Mouse (Mus musculus) heart, postnatal 0 days (tissue): ENCODE results near the gene Ncor2. TPM values are rescaled to one million over a fixed set of nuclear protein-coding genes. Genes with fewer than 3 reads are reported as not detected.

Experiments used
- ATAC-seq: fragments of 200-750 bp; cut with Nextera tagmentation; 2 replicates; pipeline ENCODE4 v1.8.0; 2017; ENCODE audit warnings: low read depth, moderate number of reproducible peaks, moderate library complexity; ENCODE audit not compliant: insufficient read depth
- DNase-seq: peaks from one replicate; pipeline ENCODE4 v3.0.0-alpha.2; 2016; ENCODE audit warnings: low spot score
- H3K27ac ChIP-seq: fragments of 300-500 bp; sonication (generic); 2 replicates; pipeline ENCODE4 v1.5.1; 2014; ENCODE audit warnings: low read depth, mild to moderate bottlenecking
- H3K27me3 ChIP-seq: fragments of 300-500 bp; sonication (generic); 2 replicates; pipeline ENCODE4 v1.6.1; 2014; ENCODE audit warnings: low read length, mixed read lengths; ENCODE audit not compliant: control insufficient read depth, insufficient read depth
- H3K36me3 ChIP-seq: fragments of 300-500 bp; sonication (generic); replicated peaks from 2 replicates; pipeline ENCODE4 v1.6.1; 2014; ENCODE audit warnings: low read length, mixed read lengths; ENCODE audit not compliant: control insufficient read depth, insufficient read depth
- H3K4me1 ChIP-seq: fragments of 300-500 bp; sonication (generic); 2 replicates; pipeline ENCODE4 v1.6.1; 2014; ENCODE audit warnings: antibody characterized with exemption; ENCODE audit not compliant: control insufficient read depth, insufficient read depth
- H3K4me2 ChIP-seq: fragments of 300-500 bp; sonication (generic); 2 replicates; pipeline ENCODE4 v1.6.1; 2014; ENCODE audit warnings: low read depth, mild to moderate bottlenecking, low read length, moderate library complexity
- H3K4me3 ChIP-seq: fragments of 300-500 bp; sonication (generic); 2 replicates; pipeline ENCODE4 v1.5.1; 2014; ENCODE audit warnings: low read depth, low read length
- H3K9ac ChIP-seq: fragments of 300-500 bp; sonication (generic); replicated peaks from 2 replicates; pipeline ENCODE4 v1.6.1; 2014; ENCODE audit warnings: low read depth, low read length, mixed read lengths
- H3K9me3 ChIP-seq: fragments of 300-500 bp; sonication (generic); replicated peaks from 2 replicates; pipeline ENCODE4 v1.6.1; 2016; ENCODE audit warnings: low read length; ENCODE audit not compliant: control insufficient read depth
- CTCF ChIP-seq: IDR thresholded peaks from 2 replicates; pipeline ENCODE4 v1.5.1; 2016; ENCODE audit warnings: antibody characterized with exemption, control low read depth, low read depth
- EP300 ChIP-seq: IDR thresholded peaks from 2 replicates; pipeline ENCODE4 v1.6.1; 2016; ENCODE audit warnings: antibody characterized with exemption, low read depth
- WGBS: fragments of 180-500 bp; shearing (Covaris S2); extraction: QIAGEN DNeasy Blood & Tissue Kit; methylation state at CpG from one replicate; pipeline ENCODE4 v1.1.7; 2014; 5-methylcytosine and 5-hydroxymethylcytosine counted together
- polyA plus RNA-seq: library from polyadenylated mRNA; unstranded; fragments of >200 nt; fragmentation: Nextera tagmentation; extraction: Ambion mirVana; gene quantifications from 2 replicates; pipeline ENCODE4 v1.2.1, GENCODE M21; 2015
- total RNA-seq: library from RNA; depleted of rRNA; stranded (reverse); fragments of >200 nt; gene quantifications from 2 replicates; pipeline ENCODE4 v1.2.3, GENCODE M21; 2014; ENCODE audit warnings: low replicate concordance

Ncor2 gene
- total and polyA plus RNA-seq, 2 experiments from 2014 or later, result 15.5 to 73.8 TPM

DNA sequence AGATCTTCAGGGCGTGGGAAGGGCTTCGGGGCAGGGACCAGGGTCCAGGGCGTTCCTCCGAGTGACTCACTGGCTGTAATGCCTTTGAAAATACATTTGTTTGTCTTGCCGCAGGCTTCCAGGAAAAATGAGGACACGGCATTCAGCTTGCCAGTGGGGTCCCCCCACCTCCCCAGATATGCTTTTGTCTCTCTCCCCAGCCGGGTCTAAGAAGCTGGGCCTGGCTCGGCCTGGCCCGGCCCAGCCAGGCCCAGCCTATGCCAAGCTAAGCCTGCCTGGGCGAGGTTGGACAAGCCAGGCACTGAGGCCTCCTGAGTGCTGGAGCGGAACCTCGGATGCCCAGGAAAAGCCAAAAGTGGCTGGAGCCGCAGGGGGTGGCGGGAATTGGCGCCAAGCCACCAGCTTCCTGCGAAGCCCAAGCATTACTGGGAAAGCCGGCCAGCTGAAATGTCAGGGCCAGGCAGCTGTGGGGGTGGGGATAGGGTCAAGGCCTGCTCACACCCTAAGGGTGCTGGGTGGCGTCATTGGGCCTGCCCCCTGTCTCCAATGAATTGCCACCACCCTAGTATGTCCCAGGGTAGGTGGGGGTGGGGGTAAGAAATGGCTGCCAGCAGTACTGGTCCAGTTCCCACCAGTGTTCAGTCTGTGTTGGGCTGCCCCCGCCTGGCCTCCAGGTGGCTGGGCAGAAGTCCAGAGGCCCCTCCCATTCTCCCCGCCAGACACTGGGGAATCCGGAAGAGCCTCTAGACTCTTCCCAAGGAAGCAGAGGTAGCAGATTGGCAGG, 97.5 kb downstream of the Ncor2 start:
- WGBS, result 22% methylated on average over 21 of the region's 21 CpGs
- peak overlapping the region; percentile 1; the same call in 1 of the 2 replicates for H3K4me2 ChIP-seq
- peak overlapping the region; percentile 9; the same call in 1 of the 2 replicates for H3K9ac ChIP-seq
- TF ChIP-seq EP300 (peak; percentile 79), CTCF (peak; percentile 26)
- peaks cover 69% of the 10 kb centered on the region for H3K36me3 ChIP-seq
- peaks cover 20% of the 10 kb centered on the region for H3K4me1 ChIP-seq
- ATAC-seq (peak; percentile 84), DNase-seq (peak; percentile 85)
- H3K4me3 ChIP-seq, result no peak overlapping the region
- H3K27ac ChIP-seq, result peak overlapping the region; percentile 84
- H3K9me3 ChIP-seq, result no peaks in the 10 kb centered on the region
- no peaks in the 10 kb centered on the region for H3K27me3 ChIP-seq

- H3K9me3 ChIP-seq, result no peaks in the 10 kb centered on the region
- no peaks in the 10 kb centered on the region for H3K27me3 ChIP-seq
- H3K4me3 ChIP-seq, result no peak overlapping the region
- peak overlapping the region; percentile 84 for H3K27ac ChIP-seq
- TF ChIP-seq CTCF (no peak), EP300 (no peak; the same call in 1 of the 2 replicates)
- H3K4me2 ChIP-seq, result peak overlapping the region; percentile 1; the same call in 1 of the 2 replicates
- peaks cover 62% of the 10 kb centered on the region for H3K36me3 ChIP-seq
- DNase-seq (no peak), ATAC-seq (no peak)
- peak overlapping the region; percentile 9; the same call in 1 of the 2 replicates for H3K9ac ChIP-seq
- peaks cover 25% of the 10 kb centered on the region for H3K4me1 ChIP-seq
- WGBS, result 64% methylated on average over 10 of the region's 10 CpGs
Measured at GRCm38 (mm10) chr5:125080787-125081317, 98.2 kb downstream of the Ncor2 start.

DNA sequence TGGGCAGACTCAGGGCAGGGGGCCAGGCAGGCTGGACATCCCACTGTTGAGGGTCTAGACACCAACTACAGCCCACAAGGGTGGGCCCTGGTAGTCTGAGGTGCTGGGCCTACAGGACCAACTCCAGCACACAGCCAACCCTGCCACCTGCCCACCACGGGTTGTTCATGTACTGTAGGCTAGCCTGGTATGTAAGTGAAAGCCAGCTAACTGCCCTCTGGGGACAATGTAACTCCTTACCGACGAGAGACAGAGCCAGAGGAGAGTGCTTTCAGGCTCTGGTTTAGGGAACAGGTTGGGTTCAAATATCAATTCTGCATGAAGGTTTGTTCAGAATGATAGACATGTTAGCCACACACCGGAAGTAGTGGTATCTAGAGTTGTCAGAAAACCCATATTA, 98.7 kb downstream of the Ncor2 start:
- Histone ChIP-seq H3K4me2 (no peak overlapping the region), H3K27me3 (no peaks in the 10 kb centered on the region), H3K36me3 (peaks cover 57% of the 10 kb centered on the region), H3K9ac (no peak overlapping the region), H3K4me1 (peaks cover 25% of the 10 kb centered on the region), H3K27ac (peak overlapping the region; percentile 84; the same call in 1 of the 2 replicates), H3K4me3 (no peak overlapping the region), H3K9me3 (no peaks in the 10 kb centered on the region)
- TF ChIP-seq CTCF (no peak), EP300 (no peak)
- ATAC-seq (no peak), DNase-seq (no peak)
- WGBS, result 84% methylated on average over 4 of the region's 4 CpGs

GRCm38 (mm10) chr5:125078220-125078619, 100.8 kb downstream of the Ncor2 start:
- 81% methylated on average over 5 of the region's 5 CpGs for WGBS
- TF ChIP-seq EP300, result no peak
- H3K9ac ChIP-seq, result no peak overlapping the region
- no peak for DNase-seq
- H3K27me3 ChIP-seq, result no peaks in the 10 kb centered on the region
- H3K9me3 ChIP-seq, result no peaks in the 10 kb centered on the region
- H3K4me2 ChIP-seq, result no peak overlapping the region
- H3K36me3 ChIP-seq, result peaks cover 36% of the 10 kb centered on the region
- ATAC-seq, result no peak
- H3K4me1 ChIP-seq, result peaks cover 45% of the 10 kb centered on the region
- no peak overlapping the region for H3K4me3 ChIP-seq
- H3K27ac ChIP-seq, result no peak overlapping the region

DNA sequence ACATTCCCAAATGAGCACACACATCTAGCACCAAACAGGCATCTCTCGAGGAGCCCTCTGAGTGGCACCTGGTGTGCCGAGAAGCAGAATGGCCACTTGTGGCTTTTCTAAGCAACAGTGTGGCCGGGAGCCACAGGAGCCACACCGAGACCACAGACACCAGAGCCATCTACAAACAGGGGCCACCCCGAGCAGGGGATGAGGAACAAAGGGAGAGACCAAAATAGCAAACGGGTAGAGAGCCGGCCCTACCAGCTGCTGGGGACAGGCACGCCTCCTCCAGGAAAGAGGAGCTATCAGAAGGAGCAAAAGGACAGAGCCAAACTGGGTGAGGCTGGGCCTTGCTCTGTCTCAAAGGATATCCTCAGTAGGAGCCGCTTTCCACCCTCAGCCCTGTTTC, 102.8 kb downstream of the Ncor2 start:
- ATAC-seq, result no peak
- peaks cover 53% of the 10 kb centered on the region for H3K4me1 ChIP-seq
- H3K27ac ChIP-seq, result 0 out of 2 replicates have a peak overlapping the region, but pooled peaks have one; percentile 2
- DNase-seq, result no peak
- H3K9me3 ChIP-seq, result no peaks in the 10 kb centered on the region
- no peaks in the 10 kb centered on the region for H3K27me3 ChIP-seq
- H3K9ac ChIP-seq, result no peak overlapping the region
- WGBS, result 41% methylated on average over 9 of the region's 9 CpGs
- peaks cover 30% of the 10 kb centered on the region for H3K36me3 ChIP-seq
- H3K4me3 ChIP-seq, result no peak overlapping the region
- H3K4me2 ChIP-seq, result no peak overlapping the region
- no peak for TF ChIP-seq CTCF
- TF ChIP-seq EP300, result no peak
